Mouse (Mus musculus) heart, embryonic 12.5 days (tissue): Measurements from ENCODE around the gene Bahcc1. TPM values are rescaled to one million over a fixed set of nuclear protein-coding genes. Genes with fewer than 3 reads are reported as not detected.

Experiments
- ATAC-seq: fragments of 200-750 bp; cut with Nextera tagmentation; 2 replicates; pipeline ENCODE4 v1.8.0; 2017; ENCODE audit warnings: moderate TSS enrichment, moderate library complexity; ENCODE audit not compliant: insufficient number of reproducible peaks, low FRiP score
- H3K27ac ChIP-seq: fragments of 300-500 bp; sonication (generic); 2 replicates; pipeline ENCODE4 v1.5.1; 2016; ENCODE audit warnings: mild to moderate bottlenecking, moderate library complexity; ENCODE audit not compliant: poor library complexity, severe bottlenecking
- H3K27me3 ChIP-seq: fragments of 300-500 bp; sonication (generic); replicated peaks from 2 replicates; pipeline ENCODE4 v1.6.1; 2016; ENCODE audit warnings: mild to moderate bottlenecking, moderate library complexity
- H3K36me3 ChIP-seq: fragments of 300-500 bp; sonication (generic); 2 replicates; pipeline ENCODE4 v1.6.1; 2016; ENCODE audit warnings: mild to moderate bottlenecking, moderate library complexity
- H3K4me1 ChIP-seq: fragments of 300-500 bp; sonication (generic); replicated peaks from 2 replicates; pipeline ENCODE4 v1.6.1; 2016; ENCODE audit warnings: mild to moderate bottlenecking
- H3K4me2 ChIP-seq: fragments of 300-500 bp; sonication (generic); 2 replicates; pipeline ENCODE4 v1.6.1; 2016; ENCODE audit warnings: mild to moderate bottlenecking, moderate library complexity
- H3K4me3 ChIP-seq: fragments of 300-500 bp; sonication (generic); 2 replicates; pipeline ENCODE4 v1.5.1; 2016; ENCODE audit warnings: mild to moderate bottlenecking
- H3K9ac ChIP-seq: fragments of 300-500 bp; sonication (generic); 2 replicates; pipeline ENCODE4 v1.6.1; 2016; ENCODE audit warnings: mild to moderate bottlenecking, moderate library complexity
- H3K9me3 ChIP-seq: fragments of 300-500 bp; sonication (generic); replicated peaks from 2 replicates; pipeline ENCODE4 v1.6.1; 2016; ENCODE audit warnings: mild to moderate bottlenecking, moderate library complexity
- WGBS: fragments of 180-500 bp; shearing (Covaris S2); methylation state at CpG from one replicate; pipeline ENCODE4 v1.1.7; 2016; 5-methylcytosine and 5-hydroxymethylcytosine counted together
- polyA plus RNA-seq: library from polyadenylated mRNA; unstranded; fragments of >200 nt; fragmentation: Nextera tagmentation; extraction: Ambion mirVana; gene quantifications from 2 replicates; pipeline ENCODE4 v1.2.1, GENCODE M21; 2016

The Bahcc1 gene
- polyA plus RNA-seq, 1 experiment from 2014 or later: 7.6 TPM

DNA sequence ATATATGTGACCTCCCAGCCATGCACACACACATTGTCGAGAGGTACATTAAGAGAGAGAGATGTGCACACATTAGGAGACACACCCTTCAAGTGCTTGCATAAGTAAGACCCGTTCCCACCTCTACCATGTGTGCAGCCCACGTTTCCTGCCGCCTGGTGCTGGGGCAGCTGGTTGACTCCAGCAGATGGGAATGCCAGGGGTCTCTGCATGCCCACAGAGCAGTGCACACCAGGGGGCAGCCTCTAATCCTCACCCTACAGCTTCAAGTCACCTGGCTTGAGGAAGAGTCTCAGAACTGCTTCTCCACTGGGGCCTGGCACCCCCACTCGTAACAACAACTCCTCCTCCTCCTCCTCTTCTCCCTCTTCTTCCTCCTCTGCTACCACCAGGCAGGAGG is 19.7 kb downstream of the Bahcc1 start:
- Histone ChIP-seq H3K27me3 (no peaks in the 10 kb centered on the region), H3K9ac (peak overlapping the region; percentile 46), H3K27ac (peak overlapping the region; percentile 58; the same call in 1 of the 2 replicates), H3K4me3 (no peak overlapping the region), H3K9me3 (no peaks in the 10 kb centered on the region), H3K4me1 (peaks cover 93% of the 10 kb centered on the region), H3K4me2 (peak overlapping the region; percentile 43), H3K36me3 (no peaks in the 10 kb centered on the region)
- WGBS: 21% methylated on average over 5 of the region's 5 CpGs
- no peak for ATAC-seq

GRCm38 (mm10) chr11:120252843-120253645 is 20.3 kb downstream of the Bahcc1 start:
- Histone ChIP-seq H3K4me1 (peaks cover 88% of the 10 kb centered on the region), H3K9ac (peak overlapping the region; percentile 46), H3K27me3 (no peaks in the 10 kb centered on the region), H3K36me3 (no peaks in the 10 kb centered on the region), H3K4me2 (peak overlapping the region; percentile 43), H3K9me3 (no peaks in the 10 kb centered on the region), H3K4me3 (no peak overlapping the region), H3K27ac (peak overlapping the region; percentile 58; the same call in 1 of the 2 replicates)
- ATAC-seq: no peak
- 44% methylated on average over 12 of the region's 12 CpGs for WGBS

DNA sequence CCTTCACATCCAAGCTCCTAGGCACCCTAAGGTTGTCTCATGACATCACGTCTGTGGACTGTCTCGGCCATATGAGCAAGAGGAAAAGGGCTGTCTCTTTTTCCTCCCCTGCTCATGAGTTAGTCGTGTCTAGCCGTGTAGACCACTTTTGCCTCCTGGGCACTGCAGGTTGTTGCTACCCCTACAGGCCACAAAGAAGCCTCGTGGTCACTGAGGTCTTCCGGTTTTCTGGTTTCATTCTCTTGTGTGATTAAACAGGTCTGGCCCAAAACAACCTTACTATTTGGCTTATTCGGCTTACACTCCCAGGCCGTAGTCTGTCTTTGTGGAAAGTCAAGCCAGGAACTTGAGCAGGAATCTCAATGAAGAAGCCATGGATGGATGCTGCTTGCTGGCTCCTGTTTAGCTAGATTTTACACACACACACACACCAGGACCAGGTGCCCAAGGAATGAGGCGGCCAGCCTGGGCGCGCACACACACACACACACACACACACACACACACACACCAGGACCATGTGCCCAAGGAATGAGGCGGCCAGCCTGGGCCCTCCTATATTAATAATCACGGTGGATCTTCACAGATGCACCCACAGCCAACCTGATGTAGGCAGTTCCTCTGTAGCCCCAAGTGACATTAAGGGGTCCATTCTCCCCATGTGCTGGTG is 21.0 kb downstream of the Bahcc1 start:
- no peak for ATAC-seq
- Histone ChIP-seq H3K9me3 (no peaks in the 10 kb centered on the region), H3K9ac (no peak overlapping the region), H3K4me3 (no peak overlapping the region), H3K36me3 (no peaks in the 10 kb centered on the region), H3K27me3 (no peaks in the 10 kb centered on the region), H3K27ac (0 out of 2 replicates have a peak overlapping the region, but pooled peaks have one; percentile 8), H3K4me2 (no peak overlapping the region), H3K4me1 (peaks cover 85% of the 10 kb centered on the region)
- WGBS: 87% methylated on average over 13 of the region's 13 CpGs

DNA sequence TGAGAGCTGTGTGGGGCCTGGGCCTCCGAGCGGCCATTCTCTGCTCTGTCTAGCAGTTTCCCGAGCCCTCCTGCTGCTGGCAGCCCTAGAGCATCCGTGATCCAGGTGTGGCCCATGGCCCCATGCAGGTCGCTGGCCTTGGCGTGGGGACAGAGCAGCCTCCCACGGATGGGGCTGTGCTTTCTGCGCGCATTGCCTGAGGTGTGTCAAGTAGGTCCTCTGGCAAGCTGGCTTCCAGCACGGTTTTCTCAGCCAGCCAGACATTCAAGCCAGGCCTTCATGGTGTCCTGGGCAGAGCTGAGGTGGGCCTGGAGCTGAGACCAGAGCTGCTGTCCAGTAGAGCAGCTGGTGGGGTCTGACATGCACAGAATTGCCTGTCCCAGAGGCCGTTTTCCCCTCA is 21.7 kb downstream of the Bahcc1 start:
- ATAC-seq: no peak
- no peak overlapping the region for H3K4me2 ChIP-seq

GRCm38 (mm10) chr11:120255038-120255437 is 22.3 kb downstream of the Bahcc1 start:
- Histone ChIP-seq H3K36me3 (peaks cover 4% of the 10 kb centered on the region; the same call in 1 of the 2 replicates), H3K9ac (no peak overlapping the region; the same call in 1 of the 2 replicates), H3K9me3 (no peaks in the 10 kb centered on the region), H3K4me1 (peaks cover 87% of the 10 kb centered on the region), H3K27ac (0 out of 2 replicates have a peak overlapping the region, but pooled peaks have one; percentile 1), H3K4me2 (no peak overlapping the region), H3K27me3 (no peaks in the 10 kb centered on the region), H3K4me3 (no peak overlapping the region)
- WGBS: 69% methylated on average over 6 of the region's 6 CpGs
- no peak for ATAC-seq

More for the DNA sequence above, 21.7 kb downstream of the Bahcc1 start:
- Histone ChIP-seq H3K27me3 (no peaks in the 10 kb centered on the region), H3K9me3 (no peaks in the 10 kb centered on the region), H3K4me1 (peaks cover 85% of the 10 kb centered on the region), H3K9ac (peak overlapping the region; percentile 10; the same call in 1 of the 2 replicates), H3K36me3 (0 out of 2 replicates have a peak, but pooled peaks cover under 1% of the 10 kb centered on the region), H3K4me3 (no peak overlapping the region), H3K27ac (no peak overlapping the region)
- WGBS: 77% methylated on average over 11 of the region's 11 CpGs

DNA sequence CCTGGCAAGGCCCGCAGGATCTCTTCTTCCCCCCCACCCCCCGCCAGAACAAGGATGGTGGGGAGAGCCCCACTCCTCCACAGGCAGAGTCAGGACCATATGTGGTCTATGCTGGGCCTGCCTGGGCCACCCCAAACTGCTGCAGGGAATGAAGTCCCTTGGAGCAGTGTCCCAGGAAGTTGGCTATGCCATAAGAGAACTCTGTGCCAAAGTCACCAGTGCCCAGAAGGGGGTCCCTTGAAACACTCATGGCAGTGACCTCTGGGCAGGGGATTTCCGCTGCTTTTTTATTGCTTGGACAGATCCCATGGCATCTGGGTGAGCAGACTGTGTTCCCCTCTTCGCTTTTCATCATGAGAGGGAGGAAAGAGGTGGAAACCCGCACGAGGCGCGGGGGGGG is 22.8 kb downstream of the Bahcc1 start:
- H3K4me1 ChIP-seq: peaks cover 86% of the 10 kb centered on the region
- peaks cover 5% of the 10 kb centered on the region; the same call in 1 of the 2 replicates for H3K36me3 ChIP-seq
- WGBS: 74% methylated on average over 7 of the region's 8 CpGs
- 0 out of 2 replicates have a peak overlapping the region, but pooled peaks have one; percentile 1 for H3K27ac ChIP-seq
- no peak overlapping the region for H3K4me3 ChIP-seq
- no peak for ATAC-seq
- no peak overlapping the region for H3K4me2 ChIP-seq
- no peaks in the 10 kb centered on the region for H3K9me3 ChIP-seq
- H3K27me3 ChIP-seq: no peaks in the 10 kb centered on the region
- H3K9ac ChIP-seq: no peak overlapping the region

- ATAC-seq: no peak
- H3K36me3 ChIP-seq: peaks cover 9% of the 10 kb centered on the region; the same call in 1 of the 2 replicates
- no peak overlapping the region for H3K27ac ChIP-seq
- H3K9ac ChIP-seq: peak overlapping the region; percentile 1; the same call in 1 of the 2 replicates
- no peaks in the 10 kb centered on the region for H3K9me3 ChIP-seq
- H3K4me2 ChIP-seq: no peak overlapping the region
- no peak overlapping the region for H3K4me3 ChIP-seq
- peaks cover 86% of the 10 kb centered on the region for H3K4me1 ChIP-seq
- H3K27me3 ChIP-seq: no peaks in the 10 kb centered on the region
- 69% methylated on average over 5 of the region's 5 CpGs for WGBS
Observed at GRCm38 (mm10) chr11:120256108-120256507, 23.4 kb downstream of the Bahcc1 start.

DNA sequence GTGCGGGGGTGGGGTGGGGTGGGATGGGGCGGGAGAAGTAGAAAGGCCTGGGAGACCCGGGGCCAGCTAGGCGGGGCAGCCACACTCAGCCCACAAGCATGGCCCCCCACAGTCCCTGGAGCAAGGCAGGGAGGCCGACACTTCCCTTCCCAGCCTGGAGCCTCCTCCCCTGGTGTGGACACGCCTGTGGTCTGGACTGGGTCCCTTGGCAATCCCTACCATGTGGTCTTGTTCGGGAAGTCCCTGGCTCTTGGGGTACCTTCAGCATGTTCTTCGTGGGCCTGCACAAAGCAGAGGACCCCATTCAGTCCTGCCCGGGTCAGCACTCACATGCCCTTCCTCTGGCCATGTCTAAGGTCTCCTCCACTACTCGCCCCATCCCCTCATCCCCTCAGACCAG is 23.8 kb downstream of the Bahcc1 start:
- H3K4me2 ChIP-seq: no peak overlapping the region
- H3K9me3 ChIP-seq: no peaks in the 10 kb centered on the region
- 62% methylated on average over 10 of the region's 10 CpGs for WGBS
- no peak overlapping the region for H3K27ac ChIP-seq
- peak overlapping the region; percentile 1; the same call in 1 of the 2 replicates for H3K9ac ChIP-seq
- no peak for ATAC-seq
- no peak overlapping the region for H3K4me3 ChIP-seq
- H3K4me1 ChIP-seq: peaks cover 86% of the 10 kb centered on the region
- no peaks in the 10 kb centered on the region for H3K27me3 ChIP-seq
- H3K36me3 ChIP-seq: peaks cover 9% of the 10 kb centered on the region; the same call in 1 of the 2 replicates

GRCm38 (mm10) chr11:120256981-120257820 is 24.5 kb downstream of the Bahcc1 start:
- Histone ChIP-seq H3K9ac (no peak overlapping the region), H3K4me2 (no peak overlapping the region), H3K27me3 (no peaks in the 10 kb centered on the region), H3K36me3 (peaks cover 9% of the 10 kb centered on the region; the same call in 1 of the 2 replicates), H3K9me3 (no peaks in the 10 kb centered on the region), H3K27ac (no peak overlapping the region), H3K4me3 (no peak overlapping the region), H3K4me1 (peaks cover 86% of the 10 kb centered on the region)
- WGBS: 68% methylated on average over 10 of the region's 10 CpGs
- ATAC-seq: no peak

DNA sequence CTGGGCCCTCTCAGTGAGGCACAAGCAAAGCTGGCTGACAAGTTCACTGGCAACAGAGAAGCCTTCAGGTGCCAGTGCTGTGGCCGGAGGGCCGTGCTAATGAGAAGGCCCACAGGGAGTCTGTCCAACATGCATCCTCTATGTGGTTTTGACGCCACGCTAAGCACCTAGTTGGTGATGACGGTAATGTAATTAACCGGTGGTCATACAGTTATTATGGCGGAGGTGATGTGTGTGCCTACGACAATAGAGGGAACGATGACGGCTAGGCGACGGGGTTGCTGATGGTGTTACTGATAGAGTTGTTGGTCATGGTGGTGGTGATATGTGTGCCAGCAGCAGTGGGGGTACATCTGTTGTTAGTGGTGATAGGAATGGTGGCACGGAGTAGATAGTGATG is 25.2 kb downstream of the Bahcc1 start:
- H3K9ac ChIP-seq: no peak overlapping the region
- WGBS: 90% methylated on average over 13 of the region's 13 CpGs
- H3K9me3 ChIP-seq: no peaks in the 10 kb centered on the region
- no peak for ATAC-seq
- H3K4me2 ChIP-seq: no peak overlapping the region
- peaks cover 9% of the 10 kb centered on the region; the same call in 1 of the 2 replicates for H3K36me3 ChIP-seq
- no peak overlapping the region for H3K4me3 ChIP-seq
- H3K27ac ChIP-seq: no peak overlapping the region
- H3K27me3 ChIP-seq: no peaks in the 10 kb centered on the region
- peaks cover 85% of the 10 kb centered on the region for H3K4me1 ChIP-seq
